11 mouse cellular contexts compared by ENCODE assay signal in the genomic region with DNA sequence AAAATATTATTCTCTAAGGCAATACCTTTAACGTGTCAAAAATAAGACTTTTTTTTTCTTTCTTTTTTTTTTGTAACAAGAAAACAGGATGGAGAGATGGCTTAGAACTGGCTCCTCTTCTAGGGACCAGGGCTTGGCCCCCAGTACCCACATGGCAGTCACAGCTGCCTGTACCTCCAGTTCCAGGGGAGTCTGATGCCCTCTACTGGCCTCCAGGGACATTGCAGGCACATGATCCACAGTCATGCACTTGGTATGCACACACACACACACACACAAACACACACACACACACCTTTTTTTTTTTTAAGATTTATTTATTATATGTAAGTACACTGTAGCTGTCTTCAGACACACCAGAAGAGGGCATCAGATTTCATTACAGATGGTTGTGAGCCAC. TPM values are rescaled to one million over a fixed set of nuclear protein-coding genes. Genes with fewer than 3 reads are reported as not detected.
A peak's percentile ranks its signal among the peaks of the same experiment; 100 is the strongest.
DNase-seq lines count a peak whose midpoint lies in the region; TF ChIP-seq lines count a peak whose summit lies in the region.
"Had no signal": no experiment of that assay in that cellular context is flagged by ENCODE, and none has a peak within 500 bp of the region (broad histone marks: within the 10 kb centered on the region; RNA-seq: fewer than 3 reads in every experiment).

No protein-coding gene starts in this region.

- no peaks in the 10 kb centered on the region for H3K9me3 ChIP-seq in heart, embryonic 10.5 days
- H3K9me3 ChIP-seq: forebrain, embryonic 10.5 days; liver, embryonic 13.5 days had no signal

- TF ChIP-seq POLR2A in heart, adult 2 months (IDR thresholded peaks at IDR 0.05; ENCODE audit: insufficient read depth, low read depth, low read length): no peak
- no peak for TF ChIP-seq POLR2A in brain, embryonic 14.5 days (IDR thresholded peaks at IDR 0.05; ENCODE audit: borderline replicate concordance, extremely low read depth, insufficient read depth, insufficient read length, poor library complexity, severe bottlenecking)

- no peak overlapping the region for H3K4me3 ChIP-seq in heart, adult 2 months
- no peak overlapping the region for H3K4me3 ChIP-seq in heart, embryonic 10.5 days
- H3K4me3 ChIP-seq: forebrain, embryonic 10.5 days; liver, embryonic 13.5 days had no signal

- H3K9ac ChIP-seq in heart, adult 2 months (ENCODE audit: low read depth, low read length): no peak overlapping the region
- H3K9ac ChIP-seq: liver, embryonic 13.5 days had no signal

- no peaks in the 10 kb centered on the region for H3K79me2 ChIP-seq in heart, adult 2 months (replicated peaks; ENCODE audit: control insufficient read depth, insufficient read depth, low read length)

- intact Hi-C loops in heart, adult 2 months (cut with DNase I): no loop called here

- H3K27ac ChIP-seq in heart, adult 2 months: no peak overlapping the region
- no peak overlapping the region for H3K27ac ChIP-seq in heart, embryonic 10.5 days
- H3K27ac ChIP-seq: forebrain, embryonic 10.5 days; liver, embryonic 13.5 days had no signal

- DNase-seq in heart, adult 2 months: no peak
- no peak for DNase-seq in heart, embryonic 10.5 days (ENCODE audit: low spot score)
- peak; percentile 29 for DNase-seq in retina, postnatal 1 day
- DNase-seq in retina, embryonic 14.5 days (ENCODE audit: low spot score): no peak
- DNase-seq in brain, embryonic 14.5 days (ENCODE audit: low read depth): no peak
- peak; percentile 67 for DNase-seq in splenic B cell, adult 2 months (ENCODE audit: low read depth, low spot score)
- DNase-seq in adrenal gland, adult 18-20 months (ENCODE audit: low spot score in 2 of 2): no peak
- DNase-seq in right cerebral cortex, adult 18-20 months: no peak
- DNase-seq: adrenal gland, adult 2 months; liver, embryonic 13.5 days had no signal

- H3K27me3 ChIP-seq in heart, adult 2 months (ENCODE audit: control insufficient read depth, insufficient read depth, low read length): no peaks in the 10 kb centered on the region
- H3K27me3 ChIP-seq in heart, embryonic 10.5 days (ENCODE audit: insufficient read depth, poor library complexity, severe bottlenecking): no peaks in the 10 kb centered on the region
- no peaks in the 10 kb centered on the region for H3K27me3 ChIP-seq in splenic B cell, adult 2 months (ENCODE audit: control insufficient read depth, insufficient read depth, low read length, poor library complexity, severe bottlenecking)
- H3K27me3 ChIP-seq: liver, embryonic 13.5 days had no signal

- WGBS in heart, adult 2 months: 92% methylated on average over 1 of the region's 1 CpGs
- 89% methylated on average over 1 of the region's 1 CpGs for WGBS in heart, embryonic 10.5 days

- no peaks in the 10 kb centered on the region for H3K36me3 ChIP-seq in heart, adult 2 months (ENCODE audit: control insufficient read depth, insufficient read depth, low read length)
- H3K36me3 ChIP-seq in heart, embryonic 10.5 days: peaks cover 60% of the 10 kb centered on the region
- 0 out of 2 replicates have a peak, but pooled peaks cover 3% of the 10 kb centered on the region for H3K36me3 ChIP-seq in splenic B cell, adult 2 months (ENCODE audit: control insufficient read depth, insufficient read depth, low read length, poor library complexity, severe bottlenecking)

- TF ChIP-seq CTCF in heart, adult 2 months (IDR thresholded peaks at IDR 0.05): peak; percentile 50
- TF ChIP-seq CTCF in brain, embryonic 14.5 days (IDR thresholded peaks at IDR 0.05; ENCODE audit: borderline replicate concordance, extremely low read depth, insufficient read depth, insufficient read length): peak; percentile 50; the same call in 1 of the 2 replicates

- H3K4me1 ChIP-seq in heart, adult 2 months (ENCODE audit: control insufficient read depth, insufficient read depth, low read length): no peaks in the 10 kb centered on the region
- no peaks in the 10 kb centered on the region for H3K4me1 ChIP-seq in heart, embryonic 10.5 days
- H3K4me1 ChIP-seq: forebrain, embryonic 10.5 days; liver, embryonic 13.5 days had no signal

- no peak for TF ChIP-seq EP300 in heart, adult 2 months (IDR thresholded peaks at IDR 0.05; ENCODE audit: insufficient read depth, low read depth, low read length)

RNA-seq across cellular contexts. Expression of gene Kif1bp, which starts 20.5 kb away (rescaled TPM):
- total RNA-seq in heart, adult 2 months (2021): 10 to 100 TPM; 43.3 to 47.3 TPM
- 23.0 and 35.6 TPM in 2 replicates for polyA plus RNA-seq in heart, adult 2 months (2012; rRNA removed)
- 31.5 and 33.9 TPM in 2 replicates for polyA plus RNA-seq in heart, embryonic 10.5 days (2016; fragmentation: Nextera tagmentation; extraction: Ambion mirVana)
- polyA plus RNA-seq in brain, embryonic 14.5 days (2012; rRNA removed): 54.2 and 71.8 TPM in 2 replicates
- 10 to 100 TPM; 45.7 to 57.0 TPM for total RNA-seq in adrenal gland, adult 18-20 months (2021)

RNA-seq across cellular contexts. Expression of gene Srgn, which starts 30.5 kb away (rescaled TPM):
- 10 to 100 TPM; 49.3 to 51.8 TPM for total RNA-seq in heart, adult 2 months (2021)
- 23.8 and 39.0 TPM in 2 replicates for polyA plus RNA-seq in heart, adult 2 months (2012; rRNA removed)
- polyA plus RNA-seq in heart, embryonic 10.5 days (2016; fragmentation: Nextera tagmentation; extraction: Ambion mirVana): 3.7 and 4.1 TPM in 2 replicates
- 3.1 and 3.6 TPM in 2 replicates for polyA plus RNA-seq in brain, embryonic 14.5 days (2012; rRNA removed)
- total RNA-seq in adrenal gland, adult 18-20 months (2021): 10 to 100 TPM; 48.6 to 55.5 TPM

RNA-seq across cellular contexts. Expression of gene Ddx21, which starts 44.3 kb away (rescaled TPM):
- 10 to 100 TPM; 30.2 to 30.3 TPM for total RNA-seq in heart, adult 2 months (2021)
- polyA plus RNA-seq in heart, adult 2 months (2012; rRNA removed): 7.0 and 15.5 TPM in 2 replicates
- polyA plus RNA-seq in heart, embryonic 10.5 days (2016; fragmentation: Nextera tagmentation; extraction: Ambion mirVana): 20.5 and 26.4 TPM in 2 replicates
- 39.6 and 42.1 TPM in 2 replicates for polyA plus RNA-seq in brain, embryonic 14.5 days (2012; rRNA removed)
- total RNA-seq in adrenal gland, adult 18-20 months (2021): 10 to 100 TPM; 75.4 to 79.8 TPM

Comparison
In these comparisons a context has a peak if more than half of its experiments do, and no peak if none do; other contexts are left out.
1. DNase-seq: peak in retina, postnatal 1 day (single experiment) and splenic B cell, adult 2 months (single experiment); none in heart, adult 2 months (0 of 2), heart, embryonic 10.5 days (single experiment), retina, embryonic 14.5 days (single experiment), brain, embryonic 14.5 days (single experiment), adrenal gland, adult 18-20 months (0 of 2) and right cerebral cortex, adult 18-20 months (single experiment).